Mouse (Mus musculus) CH12.LX (cell line): ENCODE results near the gene Cracr2a. TPM values are rescaled to one million over a fixed set of nuclear protein-coding genes. Genes with fewer than 3 reads are reported as not detected.

Experiments
- DNase-seq: peaks from one replicate; pipeline ENCODE4 v3.0.0-alpha.2; 2013; ENCODE audit errors: extremely low read depth
- H3K27ac ChIP-seq: 2 replicates; pipeline ENCODE4 v1.5.1; 2012; ENCODE audit warnings: low read depth, mild to moderate bottlenecking, control low read depth, moderate library complexity; ENCODE audit not compliant: insufficient read depth
- H3K27me3 ChIP-seq: replicated peaks from 2 replicates; pipeline ENCODE3; 2012; ENCODE audit warnings: inconsistent platforms
- H3K36me3 ChIP-seq, 2 experiments: replicated peaks in 1 of 2; 2 replicates each; pipeline versions ENCODE3 to v1.6.1; 2012; ENCODE audit warnings: inconsistent platforms in 1 of 2, low read length in 1 of 2, mild to moderate bottlenecking in 1 of 2, mixed read lengths in 1 of 2, moderate library complexity in 1 of 2; ENCODE audit not compliant: control insufficient read depth in 1 of 2, insufficient read depth in 1 of 2
- H3K4me1 ChIP-seq, 2 experiments: 2 replicates each; pipeline ENCODE4 v1.6.1; 2012; ENCODE audit warnings: inconsistent platforms in 1 of 2, moderate library complexity in 1 of 2; ENCODE audit not compliant: insufficient read depth in 2 of 2, control insufficient read depth in 1 of 2
- H3K4me2 ChIP-seq: 2 replicates; pipeline ENCODE4 v1.6.1; 2012; ENCODE audit warnings: low read depth, mild to moderate bottlenecking, control low read depth; ENCODE audit not compliant: poor library complexity, insufficient read depth, severe bottlenecking
- H3K4me3 ChIP-seq, 3 experiments: fragments of 150-350 bp in 1 of 3; sonication (generic) in 1 of 3; replicated peaks in 1 of 3; 2 replicates each; pipeline versions ENCODE3 to v1.5.1; 2011 to 2012; ENCODE audit warnings: low read depth in 2 of 3, low read length in 2 of 3, mild to moderate bottlenecking in 2 of 3, moderate library complexity in 2 of 3, control low read depth in 1 of 3, improper control_type of control experiment in 1 of 3, inconsistent platforms in 1 of 3, mixed read lengths in 1 of 3; ENCODE audit not compliant: poor library complexity in 1 of 3
- H3K79me2 ChIP-seq: replicated peaks from 2 replicates; pipeline ENCODE4 v1.6.1; 2012; ENCODE audit warnings: mild to moderate bottlenecking, moderate library complexity; ENCODE audit not compliant: control insufficient read depth, poor library complexity, insufficient read depth, severe bottlenecking; ENCODE audit errors: extremely low read depth
- H3K9ac ChIP-seq: 2 replicates; pipeline ENCODE4 v1.6.1; 2012; ENCODE audit warnings: low read depth, mild to moderate bottlenecking, control low read depth, moderate library complexity; ENCODE audit not compliant: insufficient read depth
- H3K9me3 ChIP-seq: replicated peaks from 2 replicates; pipeline ENCODE3; 2012; ENCODE audit warnings: low read length, inconsistent platforms, mixed read lengths
- CHD1 ChIP-seq: IDR thresholded peaks from 2 replicates; pipeline ENCODE4 v1.6.1; 2012; ENCODE audit warnings: low read depth, low read length, improper control_type of control experiment, inconsistent platforms
- E2F4 ChIP-seq: IDR thresholded peaks from 2 replicates; pipeline ENCODE4 v1.6.1; 2011; ENCODE audit warnings: low read depth, low read length, improper control_type of control experiment; ENCODE audit not compliant: insufficient replicate concordance
- ELF1 ChIP-seq: IDR thresholded peaks from 2 replicates; pipeline ENCODE4 v1.6.1; 2014; ENCODE audit warnings: low read depth, mild to moderate bottlenecking, inconsistent platforms, low read length, improper control_type of control experiment
- EP300 ChIP-seq: IDR thresholded peaks from 2 replicates; pipeline ENCODE4 v1.6.1; 2011; ENCODE audit warnings: low read length, improper control_type of control experiment
- ETS1 ChIP-seq: conservative IDR thresholded peaks from 2 replicates; pipeline ENCODE4 v1.6.1; 2012; ENCODE audit warnings: low read depth, mild to moderate bottlenecking, inconsistent platforms, low read length, improper control_type of control experiment, moderate library complexity
- JUN ChIP-seq: IDR thresholded peaks from 2 replicates; pipeline ENCODE4 v1.6.1; 2011; ENCODE audit warnings: low read depth, mild to moderate bottlenecking, low read length, improper control_type of control experiment, moderate library complexity; ENCODE audit not compliant: insufficient read depth
- JUND ChIP-seq: conservative IDR thresholded peaks from 2 replicates; pipeline ENCODE4 v1.6.1; 2011; ENCODE audit warnings: low read depth, low read length, improper control_type of control experiment
- KAT2A ChIP-seq: IDR thresholded peaks from 2 replicates; pipeline ENCODE4 v1.6.1; 2012; ENCODE audit warnings: low read length, improper control_type of control experiment, inconsistent platforms; ENCODE audit not compliant: insufficient replicate concordance
- MAZ ChIP-seq: IDR thresholded peaks from 2 replicates; pipeline ENCODE4 v1.6.1; 2012; ENCODE audit warnings: low read depth, mild to moderate bottlenecking, inconsistent platforms, low read length, improper control_type of control experiment, moderate library complexity
- MEF2A ChIP-seq: IDR thresholded peaks from 2 replicates; pipeline ENCODE4 v1.6.1; 2014; ENCODE audit warnings: low read depth, mild to moderate bottlenecking, inconsistent platforms, low read length, improper control_type of control experiment, borderline replicate concordance
- MXI1 ChIP-seq: IDR thresholded peaks from 2 replicates; pipeline ENCODE4 v1.6.1; 2011; ENCODE audit warnings: mild to moderate bottlenecking, low read depth, low read length, improper control_type of control experiment
- NELFE ChIP-seq: IDR thresholded peaks from 2 replicates; pipeline ENCODE4 v1.6.1; 2011; ENCODE audit warnings: low read depth, low read length, improper control_type of control experiment
- POLR2A ChIP-seq: IDR thresholded peaks from 2 replicates; pipeline ENCODE4 v1.6.1; 2011; ENCODE audit warnings: low read depth, mild to moderate bottlenecking, improper control_type of control experiment, low read length
- POLR2AphosphoS2 ChIP-seq: IDR thresholded peaks from 2 replicates; pipeline ENCODE4 v1.6.1; 2011; ENCODE audit warnings: low read depth, low read length, improper control_type of control experiment
- RCOR1 ChIP-seq: conservative IDR thresholded peaks from 2 replicates; pipeline ENCODE4 v1.6.1; 2012; ENCODE audit warnings: low read depth, mild to moderate bottlenecking, inconsistent platforms, low read length, improper control_type of control experiment
- SIN3A ChIP-seq: IDR thresholded peaks from 2 replicates; pipeline ENCODE4 v1.6.1; 2012; ENCODE audit warnings: low read length, improper control_type of control experiment, inconsistent platforms
- SMC3 ChIP-seq: IDR thresholded peaks from 2 replicates; pipeline ENCODE4 v1.6.1; 2011; ENCODE audit warnings: low read depth, low read length, improper control_type of control experiment
- TBP ChIP-seq: conservative IDR thresholded peaks from 2 replicates; pipeline ENCODE4 v1.6.1; 2011; ENCODE audit warnings: low read depth, low read length, improper control_type of control experiment
- TCF12 ChIP-seq: IDR thresholded peaks from 2 replicates; pipeline ENCODE4 v1.6.1; 2014; ENCODE audit warnings: low read depth, mild to moderate bottlenecking, inconsistent platforms, low read length, improper control_type of control experiment
- USF1 ChIP-seq: IDR thresholded peaks from 2 replicates; pipeline ENCODE4 v1.6.1; 2014; ENCODE audit warnings: low read depth, mild to moderate bottlenecking, inconsistent platforms, low read length, improper control_type of control experiment
- ZKSCAN1 ChIP-seq: IDR thresholded peaks from 2 replicates; pipeline ENCODE4 v1.6.1; 2012; ENCODE audit warnings: low read depth, inconsistent platforms, low read length, improper control_type of control experiment, borderline replicate concordance
- ZMIZ1 ChIP-seq: IDR thresholded peaks from 2 replicates; pipeline ENCODE4 v1.6.1; 2012; ENCODE audit warnings: low read depth, mild to moderate bottlenecking, inconsistent platforms, low read length, improper control_type of control experiment
- dilution Hi-C: fragments of 300-500 bp; cut with MboI; formaldehyde crosslinking; loops from 2 replicates; pipeline ENCODE4 v1.14.3; 2020; ENCODE audit warnings: low sequenced_read_pairs; ENCODE audit not compliant: extremely low pct_unique_long_range_greater_than_20kb, extremely low pct_ligation_motif_present
- in situ Hi-C: fragments of 300-500 bp; cut with MboI; formaldehyde crosslinking; loops from 3 replicates; pipeline ENCODE4 v1.14.3; 2019; ENCODE audit warnings: low sequenced_read_pairs, low pct_ligation_motif_present, low pct_unique_long_range_greater_than_20kb, mixed read lengths
- polyA plus RNA-seq: library from polyadenylated mRNA; unstranded; fragments of >175 nt; gene quantifications from 2 replicates; pipeline ENCODE4 v1.2.1, GENCODE M21; 2012; ENCODE audit warnings: low read depth; ENCODE audit not compliant: insufficient read length
- total RNA-seq, 2 experiments: library from RNA; depleted of rRNA; stranded (reverse); fragments of 300-350 nt in 1 of 2; fragments of >200 nt in 1 of 2; gene quantifications; 2 replicates each; pipeline ENCODE4 v1.2.3; 2012 to 2014

The Cracr2a gene
- total and polyA plus RNA-seq, 3 experiments: 1.2 to 1.6 (median 1.5) TPM

- Histone ChIP-seq H3K9ac (no peak overlapping the region), H3K9me3 (no peaks in the 10 kb centered on the region), H3K4me2 (no peak overlapping the region), H3K27ac (no peak overlapping the region), H3K36me3 (no peaks in the 10 kb centered on the region), H3K4me3 (no peak overlapping the region), H3K27me3 (peaks cover 75% of the 10 kb centered on the region), H3K79me2 (no peaks in the 10 kb centered on the region), H3K4me1 (peaks cover 0 to 7% of the 10 kb centered on the region in 2 experiments; a peak in 2 of 4 replicates)
- DNase-seq: no peak
- in situ Hi-C loops (no loop called here), dilution Hi-C loops (no loop called here)
- TF ChIP-seq MAZ (no peak), RCOR1 (no peak), POLR2A (no peak), KAT2A (no peak), ZKSCAN1 (no peak), JUN (no peak), POLR2AphosphoS2 (no peak), JUND (no peak), CHD1 (no peak), ELF1 (no peak), NELFE (no peak), EP300 (no peak), ETS1 (no peak), E2F4 (no peak), SMC3 (no peak), TCF12 (no peak)
Measured at GRCm38 (mm10) chr6:127687181-127687860, 126.2 kb downstream of the Cracr2a start.

GRCm38 (mm10) chr6:127692298-127692697, 131.2 kb downstream of the Cracr2a start:
- H3K27me3 ChIP-seq: peaks cover 91% of the 10 kb centered on the region
- H3K9me3 ChIP-seq: no peaks in the 10 kb centered on the region
- H3K27ac ChIP-seq: no peak overlapping the region
- H3K9ac ChIP-seq: no peak overlapping the region
- no peak overlapping the region for H3K4me2 ChIP-seq
- no peak overlapping the region for H3K4me3 ChIP-seq
- no peaks in the 10 kb centered on the region for H3K79me2 ChIP-seq
- no peaks in the 10 kb centered on the region for H3K36me3 ChIP-seq
- dilution Hi-C loops: no loop called here
- DNase-seq: no peak
- TF ChIP-seq MXI1: no peak
- TF ChIP-seq TBP: no peak
- TF ChIP-seq ZMIZ1: no peak
- no peak for TF ChIP-seq MEF2A
- no peak for TF ChIP-seq EP300
- no peak for TF ChIP-seq SIN3A
- no peak for TF ChIP-seq USF1
- TF ChIP-seq POLR2A: no peak
- H3K4me1 ChIP-seq: no peaks in the 10 kb centered on the region
- in situ Hi-C loops: no loop called here
